Mouse (Mus musculus) layer of hippocampus, postnatal 25 days (tissue): ENCODE data around the gene Brf1. TPM values are rescaled to one million over a fixed set of nuclear protein-coding genes. Genes with fewer than 3 reads are reported as not detected.

ENCODE experiments used
- DNase-seq, 2 experiments: peaks; one replicate each; pipeline ENCODE4 v3.0.0; 2022; ENCODE audit warnings: mixed read lengths in 2 of 2, low spot score in 1 of 2; ENCODE audit errors: extremely low spot score in 1 of 2
- total RNA-seq, 2 experiments: library from RNA; stranded (reverse); gene quantifications; 2 replicates each; pipeline ENCODE4 v1.2.3; 2021

Brf1 gene
- 10 to 100 TPM; 46.6 to 61.8 TPM for total RNA-seq

GRCm38 (mm10) chr12:113000294-113001132, at the start of gene Brf1:
TSS of gene Brf1 (minus strand) at chr12:113000704.
- DNase-seq = peak; percentile 76 to 88

DNA sequence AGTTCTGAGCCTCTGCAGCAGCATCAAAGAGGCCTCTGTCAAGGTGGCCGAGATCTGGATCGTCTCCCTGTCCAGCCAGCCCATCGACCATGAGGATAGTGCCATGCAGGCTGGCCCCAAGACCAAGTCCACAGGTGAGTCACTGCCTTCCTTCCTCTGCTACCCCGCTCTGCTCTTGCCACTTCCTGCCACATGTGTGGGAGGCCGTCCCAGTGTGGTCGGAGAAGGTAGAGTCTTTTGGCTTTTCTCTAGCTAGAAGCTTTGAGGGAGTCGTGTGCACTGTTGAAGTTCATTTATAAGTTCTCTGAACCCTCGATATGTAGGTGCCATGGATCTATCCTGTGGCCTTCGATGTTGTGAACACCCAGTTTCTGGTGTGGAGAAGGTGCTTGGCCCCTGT, 49.3 kb upstream of the Brf1 start:
- no peak for DNase-seq

DNA sequence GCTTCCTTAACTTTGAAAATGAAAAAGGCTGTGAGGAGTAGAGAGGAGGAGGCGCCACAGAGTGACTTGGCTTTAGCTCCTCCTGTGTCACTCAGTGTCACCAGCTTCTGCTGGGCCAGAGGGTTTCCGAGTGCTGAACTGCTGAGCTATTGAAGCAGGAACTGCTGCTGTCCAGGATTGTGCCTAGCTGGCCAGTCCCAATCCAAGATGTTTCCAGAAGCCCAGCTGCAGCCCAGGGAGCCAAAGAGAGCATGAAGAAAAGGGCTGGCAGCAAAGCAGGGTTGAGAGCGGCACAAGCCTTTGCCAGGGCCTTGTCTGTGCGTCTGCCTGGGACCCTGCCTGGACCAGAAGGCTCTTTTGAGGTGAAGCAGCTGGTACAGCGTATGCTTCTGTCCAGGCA, 47.6 kb upstream of the Brf1 start:
- DNase-seq = peak in 1 of 2 experiments; percentile 12

GRCm38 (mm10) chr12:113046861-113047260, 46.4 kb upstream of the Brf1 start:
- DNase-seq = no peak

- DNase-seq = no peak
Observed at GRCm38 (mm10) chr12:113044916-113045677, 44.6 kb upstream of the Brf1 start.

- no peak for DNase-seq
Observed at GRCm38 (mm10) chr12:113042543-113042942, 42.0 kb upstream of the Brf1 start.

DNA sequence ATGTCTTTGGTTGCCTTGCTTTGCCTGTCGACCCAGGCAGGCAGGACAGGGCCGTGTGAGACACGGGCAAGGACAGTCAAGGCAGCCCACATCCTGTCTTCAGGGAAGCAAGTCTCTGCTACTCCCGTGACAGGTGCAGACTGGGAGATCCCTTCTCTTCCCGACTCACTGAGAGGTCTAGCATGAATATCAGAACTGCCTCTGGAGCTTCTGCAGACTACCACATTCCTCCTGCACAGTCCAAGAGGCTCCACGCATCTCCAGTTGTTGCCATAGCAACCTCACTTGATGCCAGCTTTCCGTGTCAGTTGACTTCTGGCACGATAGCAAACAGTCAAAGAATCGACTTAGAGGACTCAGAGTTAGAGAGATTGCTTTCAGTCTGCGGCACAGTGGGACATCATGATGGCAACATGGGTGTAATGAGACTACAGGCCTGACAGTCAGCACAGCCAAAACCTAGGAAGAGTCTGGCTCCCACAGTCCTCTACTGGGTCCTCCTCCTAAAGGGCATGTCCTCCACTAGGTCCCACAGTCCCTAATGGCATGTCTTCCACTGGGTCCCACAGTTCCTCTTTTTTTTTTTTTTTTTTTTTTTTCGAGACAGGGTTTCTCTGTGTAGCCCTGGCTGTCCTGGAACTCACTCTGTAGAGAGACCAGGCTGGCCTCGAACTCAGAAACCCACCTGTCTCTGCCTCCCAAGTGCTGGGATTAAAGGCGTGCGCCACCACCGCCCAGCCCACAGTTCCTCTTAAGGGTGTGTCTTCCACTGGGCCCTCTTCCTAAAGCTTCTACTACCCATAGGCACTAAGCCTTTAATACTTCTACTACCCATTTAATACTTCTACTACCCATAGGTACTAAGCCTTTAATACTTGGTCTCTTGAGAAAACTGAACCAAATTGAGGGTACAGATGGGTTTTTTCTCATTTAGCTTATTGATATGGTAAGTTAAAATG, 41.3 kb upstream of the Brf1 start:
- peak in 1 of 2 experiments; percentile 40 for DNase-seq

DNA sequence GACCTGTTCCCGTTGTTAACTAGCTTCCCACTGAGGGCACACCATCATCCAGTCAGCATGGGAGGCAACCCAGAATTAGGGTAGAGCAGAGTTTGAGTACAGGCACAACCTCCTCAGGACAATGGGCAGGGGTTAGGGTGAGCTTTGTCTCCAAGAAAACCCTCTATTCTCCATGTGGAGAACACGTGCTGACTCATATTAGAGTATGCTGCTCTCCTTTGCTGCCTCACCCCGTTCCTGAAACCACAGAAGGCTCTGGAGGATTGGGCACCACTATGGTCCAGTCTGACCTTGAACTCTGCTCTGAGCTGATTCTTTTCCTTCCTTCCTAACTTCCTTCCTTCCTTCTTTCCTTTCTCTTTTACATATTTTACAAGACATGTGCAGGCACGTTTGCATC, 37.9 kb upstream of the Brf1 start:
- DNase-seq = no peak

GRCm38 (mm10) chr12:113036996-113037395, 36.5 kb upstream of the Brf1 start:
- no peak for DNase-seq

DNA sequence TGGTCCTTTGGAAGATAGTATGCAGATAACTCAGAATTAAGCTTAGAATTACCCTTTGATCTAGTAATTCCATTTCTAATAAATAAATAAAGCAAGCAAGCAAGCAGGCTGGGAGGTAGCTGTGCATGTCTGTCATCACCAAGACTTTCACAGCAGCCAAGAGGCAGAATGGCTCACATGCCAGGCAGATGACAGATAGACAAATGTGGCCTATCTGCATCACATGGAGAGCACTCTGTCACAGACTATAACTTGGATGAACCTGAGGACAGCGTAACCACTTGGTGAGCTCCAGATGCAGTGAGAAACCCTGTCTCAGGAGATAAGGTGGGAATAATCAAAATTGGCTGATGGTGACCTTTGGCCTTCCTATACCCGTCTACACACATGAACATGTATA, 34.6 kb upstream of the Brf1 start:
- DNase-seq = no peak

- DNase-seq = peak in 1 of 2 experiments; percentile 36
Observed at GRCm38 (mm10) chr12:113032296-113033250, 32.1 kb upstream of the Brf1 start.

GRCm38 (mm10) chr12:113031441-113031840, 30.9 kb upstream of the Brf1 start:
- DNase-seq = no peak

GRCm38 (mm10) chr12:113030993-113031392, 30.5 kb upstream of the Brf1 start:
- no peak for DNase-seq

DNA sequence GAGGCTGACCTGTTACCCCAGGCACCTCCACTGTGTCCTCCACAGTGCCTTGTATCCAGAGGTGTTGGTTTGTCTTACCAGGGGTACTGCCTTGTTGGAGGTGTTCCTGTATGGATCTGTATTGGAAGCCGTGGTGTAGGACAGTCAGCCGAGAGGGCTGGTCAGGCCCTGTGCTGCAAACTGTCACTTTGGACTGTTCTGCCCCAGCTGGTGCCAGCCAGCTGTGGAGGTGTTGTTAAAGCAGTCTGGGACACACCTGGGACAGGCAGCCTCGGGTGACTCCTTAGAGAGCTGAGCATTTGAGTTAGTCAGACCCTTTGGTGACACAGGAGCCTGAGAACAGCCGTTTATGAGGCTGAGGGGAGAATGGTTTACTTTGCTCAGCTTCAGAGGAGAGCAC, 29.5 kb upstream of the Brf1 start:
- no peak for DNase-seq

GRCm38 (mm10) chr12:113028898-113029297, 28.4 kb upstream of the Brf1 start:
- DNase-seq = no peak

DNA sequence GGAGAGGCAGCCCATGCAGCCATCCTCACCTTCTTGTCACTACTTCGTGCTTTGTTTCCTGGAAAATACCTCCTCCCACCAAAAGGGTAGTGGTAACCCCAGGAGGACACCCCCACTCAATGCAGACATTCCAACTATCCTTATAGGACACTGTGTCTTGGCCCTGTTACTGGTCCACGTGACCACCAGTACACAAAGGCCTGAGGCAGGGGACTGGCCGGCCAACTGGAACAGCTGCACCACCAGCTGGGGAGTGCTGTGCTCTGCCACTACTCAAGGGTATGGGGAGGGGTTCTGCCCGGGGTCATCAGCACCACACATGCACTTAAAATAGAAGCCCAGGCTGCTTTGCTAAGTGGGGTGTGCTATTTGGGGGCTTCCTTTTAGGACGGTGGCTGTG, 27.6 kb upstream of the Brf1 start:
- no peak for DNase-seq

- no peak for DNase-seq
Observed at GRCm38 (mm10) chr12:113027495-113027894, 27.0 kb upstream of the Brf1 start.

- DNase-seq = no peak
Observed at GRCm38 (mm10) chr12:113026557-113026956, 26.1 kb upstream of the Brf1 start.

DNA sequence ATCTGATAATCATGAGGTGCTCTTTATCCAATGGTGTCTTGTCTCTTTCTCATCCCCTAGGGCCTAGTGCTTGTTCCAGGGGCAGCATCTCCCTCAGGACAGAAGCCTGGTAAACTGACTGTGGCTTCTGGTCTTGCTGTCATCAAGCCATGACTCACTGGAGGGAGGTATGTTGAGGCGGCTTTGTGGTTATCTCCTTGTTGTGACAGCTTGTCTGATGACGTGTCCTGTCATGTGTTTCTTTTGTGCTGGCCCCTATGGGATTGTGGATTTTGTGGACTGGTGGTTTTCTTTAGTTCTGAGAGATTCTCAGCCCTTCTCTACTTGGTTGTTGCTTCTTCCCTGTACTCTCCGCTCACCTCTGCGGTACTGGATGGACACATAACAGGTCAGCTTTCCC, 22.6 kb upstream of the Brf1 start:
- no peak for DNase-seq
